Mouse (Mus musculus): Measurements from ENCODE around the gene Olfr458. TPM values are rescaled to one million over a fixed set of nuclear protein-coding genes. Genes with fewer than 3 reads are reported as not detected.

The Olfr458 gene
- not detected for polyA plus RNA-seq (2012; fragmentation: generic; extraction: Trizol)
- long read RNA-seq, experiment 1: 0 reads
- long read RNA-seq, experiment 2: 0 reads

DNA sequence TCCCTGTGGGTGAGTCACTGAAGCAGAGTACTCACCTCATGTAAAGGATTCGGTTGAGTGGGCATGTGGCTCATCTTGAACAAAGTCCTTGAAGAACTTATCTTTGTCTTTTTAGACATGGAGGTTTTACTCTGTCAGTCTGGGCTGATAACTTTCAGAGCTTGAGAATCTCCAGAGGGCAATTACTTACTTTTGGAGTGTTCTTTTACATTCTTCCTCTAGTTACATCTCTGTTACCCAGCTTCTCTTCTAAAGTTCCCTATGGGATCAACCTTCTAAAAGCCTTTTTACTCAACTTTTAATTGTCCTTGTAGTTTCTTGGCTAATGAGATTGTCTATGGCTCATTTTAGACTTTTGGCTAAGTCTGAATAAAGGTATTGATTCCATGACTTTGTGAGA is at the start of gene Olfr458:
Olfr458 (minus strand) TSS at position 101 of the 400 bp plus-strand sequence.
- no peak within 1 kb of the TSS for H3ac ChIP-seq (ENCODE audit: control insufficient read depth, insufficient read length, low read depth)
- H3K27me3 ChIP-seq (ENCODE audit: control insufficient read depth, insufficient read depth, insufficient read length): no peaks in the 10 kb centered on the region
- no peak for TF ChIP-seq CEBPB (IDR thresholded peaks at IDR 0.05; ENCODE audit: low read depth)
- no peak for TF ChIP-seq CTCF (IDR thresholded peaks at IDR 0.05; ENCODE audit: control insufficient read depth, insufficient read depth, insufficient read length)
- no peak for TF ChIP-seq MYOD1 (IDR thresholded peaks at IDR 0.05; ENCODE audit: control insufficient read depth, insufficient read length, low read depth)
- no peak for TF ChIP-seq MAX (IDR thresholded peaks at IDR 0.05)
- no peak for TF ChIP-seq FOSL1 (IDR thresholded peaks at IDR 0.05; ENCODE audit: insufficient read depth, low read length, poor library complexity, severe bottlenecking)
- no peak for TF ChIP-seq USF1 (IDR thresholded peaks at IDR 0.05; ENCODE audit: low read depth)
- no peaks in the 10 kb centered on the region for H3K79me2 ChIP-seq (ENCODE audit: control insufficient read depth, insufficient read depth)
- H3K79me3 ChIP-seq (ENCODE audit: low read depth): no peaks in the 10 kb centered on the region
- H3K36me3 ChIP-seq (ENCODE audit: control insufficient read depth, insufficient read depth): no peaks in the 10 kb centered on the region
- no peak within 1 kb of the TSS for H3K4me3 ChIP-seq (ENCODE audit: insufficient read depth, poor library complexity, severe bottlenecking)

- no peaks in the 10 kb centered on the region for H3K36me3 ChIP-seq (ENCODE audit: control insufficient read depth, insufficient read depth)
- H3K79me3 ChIP-seq (ENCODE audit: low read depth): no peaks in the 10 kb centered on the region
- H3K27me3 ChIP-seq (ENCODE audit: control insufficient read depth, insufficient read depth, insufficient read length): no peaks in the 10 kb centered on the region
These were observed 48.5 kb upstream of the Olfr458 start for GRCm38 (mm10) chr6:42513461-42513860.

GRCm38 (mm10) chr6:42509311-42509710 is 44.3 kb upstream of the Olfr458 start:
- Histone ChIP-seq H3K79me2 (ENCODE audit: control insufficient read depth, insufficient read depth) (no peaks in the 10 kb centered on the region), H3K36me3 (ENCODE audit: control insufficient read depth, insufficient read depth) (no peaks in the 10 kb centered on the region), H3K79me3 (ENCODE audit: low read depth) (no peaks in the 10 kb centered on the region), H3K4me3 (ENCODE audit: insufficient read depth, poor library complexity, severe bottlenecking) (no peak overlapping the region), H3ac (ENCODE audit: control insufficient read depth, insufficient read length, low read depth) (no peak overlapping the region), H3K27me3 (ENCODE audit: control insufficient read depth, insufficient read depth, insufficient read length) (no peaks in the 10 kb centered on the region)
- no peak for TF ChIP-seq MYOG (IDR thresholded peaks at IDR 0.05; ENCODE audit: control insufficient read depth, extremely low read depth, insufficient read length)
- no peak for TF ChIP-seq FOSL1 (IDR thresholded peaks at IDR 0.05; ENCODE audit: insufficient read depth, low read length, poor library complexity, severe bottlenecking)
- no peak for TF ChIP-seq CTCF (IDR thresholded peaks at IDR 0.05; ENCODE audit: control insufficient read depth, insufficient read depth, insufficient read length)
- TF ChIP-seq MYOD1 (IDR thresholded peaks at IDR 0.05; ENCODE audit: control insufficient read depth, insufficient read length, low read depth): no peak
- no peak for TF ChIP-seq USF1 (IDR thresholded peaks at IDR 0.05; ENCODE audit: low read depth)
- no peak for TF ChIP-seq CEBPB (IDR thresholded peaks at IDR 0.05; ENCODE audit: low read depth)
- TF ChIP-seq MAX (IDR thresholded peaks at IDR 0.05): no peak

More at GRCm38 (mm10) chr6:42513461-42513860, 48.5 kb upstream of the Olfr458 start:
- H3K4me3 ChIP-seq (ENCODE audit: insufficient read depth, poor library complexity, severe bottlenecking): no peak overlapping the region
- H3K79me2 ChIP-seq (ENCODE audit: control insufficient read depth, insufficient read depth): no peaks in the 10 kb centered on the region
- no peak overlapping the region for H3ac ChIP-seq (ENCODE audit: control insufficient read depth, insufficient read length, low read depth)
- TF ChIP-seq CTCF (IDR thresholded peaks at IDR 0.05; ENCODE audit: control insufficient read depth, insufficient read depth, insufficient read length) (no peak), MYOD1 (IDR thresholded peaks at IDR 0.05; ENCODE audit: control insufficient read depth, insufficient read length, low read depth) (no peak), MYOG (IDR thresholded peaks at IDR 0.05; ENCODE audit: control insufficient read depth, extremely low read depth, insufficient read length) (no peak), USF1 (IDR thresholded peaks at IDR 0.05; ENCODE audit: low read depth) (no peak), MAX (IDR thresholded peaks at IDR 0.05) (no peak), FOSL1 (IDR thresholded peaks at IDR 0.05; ENCODE audit: insufficient read depth, low read length, poor library complexity, severe bottlenecking) (no peak), CEBPB (IDR thresholded peaks at IDR 0.05; ENCODE audit: low read depth) (no peak)

- Histone ChIP-seq H3K79me3 (ENCODE audit: low read depth) (no peaks in the 10 kb centered on the region), H3K4me3 (ENCODE audit: insufficient read depth, poor library complexity, severe bottlenecking) (no peak overlapping the region), H3K79me2 (ENCODE audit: control insufficient read depth, insufficient read depth) (no peaks in the 10 kb centered on the region)
These were observed 38.5 kb upstream of the Olfr458 start for GRCm38 (mm10) chr6:42503478-42503877.

GRCm38 (mm10) chr6:42489731-42490130 is 24.7 kb upstream of the Olfr458 start:
- H3K36me3 ChIP-seq (ENCODE audit: control insufficient read depth, insufficient read depth): no peaks in the 10 kb centered on the region
- H3K79me2 ChIP-seq (ENCODE audit: control insufficient read depth, insufficient read depth): no peaks in the 10 kb centered on the region
- no peaks in the 10 kb centered on the region for H3K27me3 ChIP-seq (ENCODE audit: control insufficient read depth, insufficient read depth, insufficient read length)
- no peak overlapping the region for H3K4me3 ChIP-seq (ENCODE audit: insufficient read depth, poor library complexity, severe bottlenecking)
- H3ac ChIP-seq (ENCODE audit: control insufficient read depth, insufficient read length, low read depth): no peak overlapping the region
- TF ChIP-seq MAX (IDR thresholded peaks at IDR 0.05) (no peak), FOSL1 (IDR thresholded peaks at IDR 0.05; ENCODE audit: insufficient read depth, low read length, poor library complexity, severe bottlenecking) (no peak), CEBPB (IDR thresholded peaks at IDR 0.05; ENCODE audit: low read depth) (no peak), MYOG (IDR thresholded peaks at IDR 0.05; ENCODE audit: control insufficient read depth, extremely low read depth, insufficient read length) (no peak), CTCF (IDR thresholded peaks at IDR 0.05; ENCODE audit: control insufficient read depth, insufficient read depth, insufficient read length) (no peak), MYOD1 (IDR thresholded peaks at IDR 0.05; ENCODE audit: control insufficient read depth, insufficient read length, low read depth) (no peak), USF1 (IDR thresholded peaks at IDR 0.05; ENCODE audit: low read depth) (no peak)
- H3K79me3 ChIP-seq (ENCODE audit: low read depth): no peaks in the 10 kb centered on the region

More at GRCm38 (mm10) chr6:42503478-42503877, 38.5 kb upstream of the Olfr458 start:
- H3K27me3 ChIP-seq (ENCODE audit: control insufficient read depth, insufficient read depth, insufficient read length): no peaks in the 10 kb centered on the region
- H3ac ChIP-seq (ENCODE audit: control insufficient read depth, insufficient read length, low read depth): no peak overlapping the region
- TF ChIP-seq USF1 (IDR thresholded peaks at IDR 0.05; ENCODE audit: low read depth) (no peak), CTCF (IDR thresholded peaks at IDR 0.05; ENCODE audit: control insufficient read depth, insufficient read depth, insufficient read length) (no peak), FOSL1 (IDR thresholded peaks at IDR 0.05; ENCODE audit: insufficient read depth, low read length, poor library complexity, severe bottlenecking) (no peak), MYOD1 (IDR thresholded peaks at IDR 0.05; ENCODE audit: control insufficient read depth, insufficient read length, low read depth) (no peak), MYOG (IDR thresholded peaks at IDR 0.05; ENCODE audit: control insufficient read depth, extremely low read depth, insufficient read length) (no peak), CEBPB (IDR thresholded peaks at IDR 0.05; ENCODE audit: low read depth) (no peak), MAX (IDR thresholded peaks at IDR 0.05) (no peak)
- no peaks in the 10 kb centered on the region for H3K36me3 ChIP-seq (ENCODE audit: control insufficient read depth, insufficient read depth)

Measured in C2C12 (cell line).